In genomic region chr1:63473696-63474095, GRCm38 (mm10) we compare ENCODE assay signal across 16 mouse cellular contexts. TPM values are rescaled to one million over a fixed set of nuclear protein-coding genes. Genes with fewer than 3 reads are reported as not detected.
A peak's percentile ranks its signal among the peaks of the same experiment; 100 is the strongest.
DNase-seq lines count a peak whose midpoint lies in the region; ATAC-seq lines count a peak whose summit lies in the region.
"Had no signal": no experiment of that assay in that cellular context is flagged by ENCODE, and none has a peak within 500 bp of the region (broad histone marks: within the 10 kb centered on the region; RNA-seq: fewer than 3 reads in every experiment).

No protein-coding gene starts in this region.

- no peaks in the 10 kb centered on the region for H3K36me3 ChIP-seq in kidney, embryonic 14.5 days (ENCODE audit: control insufficient read depth, insufficient read depth, low read length)
- no peaks in the 10 kb centered on the region for H3K36me3 ChIP-seq in neural tube, embryonic 12.5 days
- H3K36me3 ChIP-seq in forebrain, embryonic 15.5 days, result no peaks in the 10 kb centered on the region
- no peaks in the 10 kb centered on the region for H3K36me3 ChIP-seq in neural tube, embryonic 13.5 days
- H3K36me3 ChIP-seq: heart, embryonic 13.5 days; stomach, embryonic 15.5 days had no signal

- 14% methylated on average over 8 of the region's 8 CpGs for WGBS in kidney, embryonic 14.5 days
- WGBS in neural tube, embryonic 12.5 days, result 9% methylated on average over 8 of the region's 8 CpGs
- 10% methylated on average over 8 of the region's 8 CpGs for WGBS in forebrain, embryonic 15.5 days
- 4% methylated on average over 8 of the region's 8 CpGs for WGBS in neural tube, embryonic 13.5 days

- H3K9me3 ChIP-seq in kidney, embryonic 14.5 days (ENCODE audit: control insufficient read depth, low read length), result no peaks in the 10 kb centered on the region
- no peaks in the 10 kb centered on the region for H3K9me3 ChIP-seq in neural tube, embryonic 12.5 days
- H3K9me3 ChIP-seq in forebrain, embryonic 15.5 days, result no peaks in the 10 kb centered on the region
- H3K9me3 ChIP-seq in neural tube, embryonic 13.5 days, result no peaks in the 10 kb centered on the region
- H3K9me3 ChIP-seq: heart, embryonic 13.5 days; hindbrain, embryonic 15.5 days; stomach, embryonic 15.5 days had no signal

- H3K4me3 ChIP-seq in kidney, embryonic 14.5 days (ENCODE audit: low read length), result no peak overlapping the region
- H3K4me3 ChIP-seq in neural tube, embryonic 12.5 days, result no peak overlapping the region
- no peak overlapping the region for H3K4me3 ChIP-seq in forebrain, embryonic 15.5 days
- no peak overlapping the region for H3K4me3 ChIP-seq in neural tube, embryonic 13.5 days
- H3K4me3 ChIP-seq: heart, embryonic 13.5 days; hindbrain, embryonic 15.5 days; stomach, embryonic 15.5 days had no signal

- peaks cover 6% of the 10 kb centered on the region; the same call in 1 of the 2 replicates for H3K4me1 ChIP-seq in kidney, embryonic 14.5 days (ENCODE audit: control insufficient read depth, insufficient read depth, low read length)
- H3K4me1 ChIP-seq in neural tube, embryonic 12.5 days, result peaks cover 10% of the 10 kb centered on the region
- H3K4me1 ChIP-seq in forebrain, embryonic 15.5 days, result peaks cover 23% of the 10 kb centered on the region
- peaks cover 24% of the 10 kb centered on the region for H3K4me1 ChIP-seq in neural tube, embryonic 13.5 days (replicated peaks)
- H3K4me1 ChIP-seq: stomach, embryonic 15.5 days had no signal

- no peaks in the 10 kb centered on the region for H3K27me3 ChIP-seq in kidney, embryonic 14.5 days (ENCODE audit: control insufficient read depth, insufficient read depth, low read length)
- no peaks in the 10 kb centered on the region for H3K27me3 ChIP-seq in neural tube, embryonic 12.5 days (replicated peaks)
- no peaks in the 10 kb centered on the region for H3K27me3 ChIP-seq in forebrain, embryonic 15.5 days
- H3K27me3 ChIP-seq in neural tube, embryonic 13.5 days, result no peaks in the 10 kb centered on the region
- H3K27me3 ChIP-seq: heart, embryonic 13.5 days; hindbrain, embryonic 15.5 days; stomach, embryonic 15.5 days had no signal

- DNase-seq in kidney, adult 8-10 months, result no peak
- DNase-seq in neural tube, embryonic 10.5 days (ENCODE audit: extremely low spot score, low spot score), result no peak
- DNase-seq in cerebellum, adult 11 months, result no peak
- no peak for DNase-seq in cerebellum, adult 9-11 months
- DNase-seq: kidney, adult 11 months; left cerebral cortex, postnatal 4 days; lung, postnatal 14 days; right cerebral cortex, adult 18-20 months had no signal

- H3K27ac ChIP-seq in kidney, embryonic 14.5 days (ENCODE audit: low read depth, low read length), result no peak overlapping the region
- no peak overlapping the region for H3K27ac ChIP-seq in neural tube, embryonic 12.5 days
- H3K27ac ChIP-seq in forebrain, embryonic 15.5 days (replicated peaks), result peak overlapping the region; percentile 31; the same call in 1 of the 2 replicates
- peak overlapping the region; percentile 19; the same call in 1 of the 2 replicates for H3K27ac ChIP-seq in neural tube, embryonic 13.5 days (replicated peaks)
- H3K27ac ChIP-seq: heart, embryonic 13.5 days; hindbrain, embryonic 15.5 days; liver, embryonic 14.5 days; stomach, embryonic 15.5 days had no signal

- H3K4me2 ChIP-seq in kidney, embryonic 14.5 days (replicated peaks; ENCODE audit: low read depth, low read length), result no peak overlapping the region
- peak overlapping the region; percentile 16; the same call in 1 of the 2 replicates for H3K4me2 ChIP-seq in neural tube, embryonic 12.5 days (replicated peaks)
- H3K4me2 ChIP-seq in forebrain, embryonic 15.5 days (replicated peaks), result no peak overlapping the region
- H3K4me2 ChIP-seq in neural tube, embryonic 13.5 days, result no peak overlapping the region
- H3K4me2 ChIP-seq: heart, embryonic 13.5 days; hindbrain, embryonic 15.5 days; stomach, embryonic 15.5 days had no signal

- peak; percentile 66; the same call in 1 of the 2 replicates for ATAC-seq in kidney, embryonic 14.5 days (ENCODE audit: low FRiP score, low TSS enrichment)
- ATAC-seq in neural tube, embryonic 12.5 days (ENCODE audit: low FRiP score, low read depth), result no peak
- ATAC-seq in forebrain, embryonic 15.5 days (replicated peaks), result no peak
- 0 out of 2 replicates have a peak, but pooled peaks have one; percentile 43 for ATAC-seq in neural tube, embryonic 13.5 days (ENCODE audit: low read depth)

- H3K9ac ChIP-seq in kidney, embryonic 14.5 days (ENCODE audit: low read depth, low read length), result no peak overlapping the region
- H3K9ac ChIP-seq in neural tube, embryonic 12.5 days, result no peak overlapping the region
- no peak overlapping the region for H3K9ac ChIP-seq in forebrain, embryonic 15.5 days (replicated peaks)
- 0 out of 2 replicates have a peak overlapping the region, but pooled peaks have one; percentile 18 for H3K9ac ChIP-seq in neural tube, embryonic 13.5 days
- H3K9ac ChIP-seq: heart, embryonic 13.5 days; hindbrain, embryonic 15.5 days; liver, embryonic 14.5 days; stomach, embryonic 15.5 days had no signal

RNA-seq across cellular contexts. Expression of gene Adam23, which starts 28.0 kb away (rescaled TPM):
- polyA plus RNA-seq in kidney, embryonic 14.5 days (2014; fragmentation: Nextera tagmentation; extraction: Ambion mirVana), result 1.5 and 2.1 TPM in 2 replicates
- polyA plus RNA-seq in neural tube, embryonic 12.5 days (2016; fragmentation: Nextera tagmentation; extraction: Ambion mirVana), result 8.8 and 12.6 TPM in 2 replicates
- 10.2 and 10.6 TPM in 2 replicates for polyA plus RNA-seq in forebrain, embryonic 15.5 days (2015; fragmentation: Nextera tagmentation; extraction: Ambion mirVana)
- 13.9 and 14.9 TPM in 2 replicates for polyA plus RNA-seq in neural tube, embryonic 13.5 days (2015; fragmentation: Nextera tagmentation; extraction: Ambion mirVana)

Comparison
In these comparisons a context has a peak if more than half of its experiments do, and no peak if none do; other contexts are left out.
1. ATAC-seq: peak in kidney, embryonic 14.5 days (single experiment) and neural tube, embryonic 13.5 days (single experiment); none in neural tube, embryonic 12.5 days (single experiment) and forebrain, embryonic 15.5 days (single experiment).
2. H3K27ac ChIP-seq: peak in forebrain, embryonic 15.5 days (single experiment) and neural tube, embryonic 13.5 days (single experiment); none in kidney, embryonic 14.5 days (single experiment) and neural tube, embryonic 12.5 days (single experiment).